Comparison of ENCODE assay signal across 8 mouse cellular contexts in the genomic region with DNA sequence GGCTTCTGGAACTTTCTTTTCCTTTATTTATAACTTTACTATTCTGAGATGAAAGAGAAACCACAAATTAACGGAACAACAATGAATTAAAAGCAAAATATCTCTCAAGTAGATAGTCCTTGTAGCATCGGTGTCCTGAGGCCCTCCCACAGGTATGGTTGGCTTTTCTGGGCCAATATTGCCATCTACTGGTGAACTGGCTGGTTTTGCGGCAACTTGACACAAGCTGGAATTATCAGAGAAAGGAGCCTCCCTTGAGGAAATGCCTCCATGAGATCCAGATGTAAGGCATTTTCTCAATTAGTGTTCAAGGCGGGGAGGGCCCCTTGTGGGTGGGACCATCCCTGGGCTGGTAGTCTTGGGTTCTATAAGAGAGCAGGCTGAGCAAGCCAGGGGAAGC.
DNase-seq lines count a peak whose midpoint lies in the region; ATAC-seq and TF ChIP-seq lines count a peak whose summit lies in the region.
"Not testable (repeated sequence)": the region's sequence is repeated elsewhere in the genome, so short reads cannot be mapped to it uniquely, and the experiment has no call there.

No protein-coding gene starts in this region.

- not testable (repeated sequence) for H3K36me3 ChIP-seq in embryonic facial prominence, embryonic 14.5 days (ENCODE audit: control insufficient read depth, insufficient read depth, low read length); heart, postnatal 0 days (replicated peaks; ENCODE audit: control insufficient read depth, insufficient read depth, low read length)

- H3K9me3 ChIP-seq in embryonic facial prominence, embryonic 14.5 days (ENCODE audit: control insufficient read depth, low read length); heart, postnatal 0 days (replicated peaks; ENCODE audit: control insufficient read depth, low read length): not testable (repeated sequence)

- peak; percentile 74 for TF ChIP-seq CTCF in heart, postnatal 0 days (IDR thresholded peaks at IDR 0.05; ENCODE audit: low read depth)

- peak; percentile 61 for DNase-seq in CD4-positive, CD25-positive, alpha-beta regulatory T cell, adult 2 months (ENCODE audit: low read depth, low spot score)
- peak; percentile 23 for DNase-seq in c-Kit-positive CD71-negative TER-119-negative erythroid progenitor cells, embryonic 14.5 days (ENCODE audit: low read depth)
- peak; percentile 84 for DNase-seq in embryonic facial prominence, embryonic 14.5 days (ENCODE audit: low spot score)
- peak; percentile 13 for DNase-seq in heart, postnatal 0 days (ENCODE audit: low spot score)
- DNase-seq in kidney, postnatal 10 days: peak; percentile 60
- peak; percentile 43 for DNase-seq in liver
- DNase-seq in naive thymus-derived CD4-positive, alpha-beta T cell, adult 2 months (ENCODE audit: low read depth): peak; percentile 51
- DNase-seq in telencephalon, adult 2 months (ENCODE audit: low read depth, low spot score): peak; percentile 21

- H3K27me3 ChIP-seq in embryonic facial prominence, embryonic 14.5 days (replicated peaks; ENCODE audit: control insufficient read depth, insufficient read depth, low read length): peaks cover 14% of the 10 kb centered on the region
- not testable (repeated sequence) for H3K27me3 ChIP-seq in heart, postnatal 0 days (ENCODE audit: control insufficient read depth, insufficient read depth, low read length)

- not testable (repeated sequence) for H3K9ac ChIP-seq in embryonic facial prominence, embryonic 14.5 days (ENCODE audit: low read depth, low read length); heart, postnatal 0 days (replicated peaks; ENCODE audit: low read depth, low read length)

- H3K4me3 ChIP-seq in embryonic facial prominence, embryonic 14.5 days (ENCODE audit: low read depth, low read length); heart, postnatal 0 days (ENCODE audit: low read depth, low read length): not testable (repeated sequence)

- TF ChIP-seq EP300 in heart, postnatal 0 days (IDR thresholded peaks at IDR 0.05; ENCODE audit: low read depth): not testable (repeated sequence)

- WGBS in embryonic facial prominence, embryonic 14.5 days: 5% methylated on average over 4 of the region's 4 CpGs
- 4% methylated on average over 4 of the region's 4 CpGs for WGBS in heart, postnatal 0 days

- not testable (repeated sequence) for H3K4me2 ChIP-seq in embryonic facial prominence, embryonic 14.5 days (ENCODE audit: low read depth, low read length); heart, postnatal 0 days (ENCODE audit: low read depth, low read length)

- not testable (repeated sequence) for H3K27ac ChIP-seq in embryonic facial prominence, embryonic 14.5 days (replicated peaks; ENCODE audit: low read depth, low read length); heart, postnatal 0 days (ENCODE audit: low read depth)

- peak; percentile 68; the same call in 1 of the 2 replicates for ATAC-seq in embryonic facial prominence, embryonic 14.5 days (ENCODE audit: low read depth)
- not testable (repeated sequence) for ATAC-seq in heart, postnatal 0 days (ENCODE audit: insufficient read depth, low read depth)

- not testable (repeated sequence) for H3K4me1 ChIP-seq in embryonic facial prominence, embryonic 14.5 days (ENCODE audit: control insufficient read depth, insufficient read depth, low read length); heart, postnatal 0 days (ENCODE audit: control insufficient read depth, insufficient read depth)

Comparison
In these comparisons a context has a peak if more than half of its experiments do, and no peak if none do; other contexts are left out.
1. DNase-seq: peak in every context shown above with its lines; median percentile 84 in embryonic facial prominence, embryonic 14.5 days; 61 in CD4-positive, CD25-positive, alpha-beta regulatory T cell, adult 2 months; 60 in kidney, postnatal 10 days; 51 in naive thymus-derived CD4-positive, alpha-beta T cell, adult 2 months; 43 in liver; 23 in c-Kit-positive CD71-negative TER-119-negative erythroid progenitor cells, embryonic 14.5 days; 21 in telencephalon, adult 2 months; 13 in heart, postnatal 0 days.